Comparison of ENCODE assay signal across 12 mouse cellular contexts in genomic region chr5:118569606-118570580, GRCm38 (mm10). TPM values are rescaled to one million over a fixed set of nuclear protein-coding genes. Genes with fewer than 3 reads are reported as not detected.
DNase-seq lines count a peak whose midpoint lies in the region; ATAC-seq lines count a peak whose summit lies in the region.
"Had no signal": no experiment of that assay in that cellular context is flagged by ENCODE, and none has a peak within 500 bp of the region (broad histone marks: within the 10 kb centered on the region; RNA-seq: fewer than 3 reads in every experiment).

No protein-coding gene starts in this region.

- no peaks in the 10 kb centered on the region for H3K27me3 ChIP-seq in midbrain, embryonic 11.5 days (ENCODE audit: control insufficient read depth, insufficient read depth, low read length)
- no peaks in the 10 kb centered on the region for H3K27me3 ChIP-seq in midbrain, embryonic 13.5 days
- no peaks in the 10 kb centered on the region for H3K27me3 ChIP-seq in limb, embryonic 15.5 days

- no peaks in the 10 kb centered on the region for H3K36me3 ChIP-seq in midbrain, embryonic 11.5 days (ENCODE audit: control insufficient read depth, insufficient read depth, low read length)
- no peaks in the 10 kb centered on the region for H3K36me3 ChIP-seq in midbrain, embryonic 13.5 days
- H3K36me3 ChIP-seq in limb, embryonic 15.5 days, result no peaks in the 10 kb centered on the region

- ATAC-seq in midbrain, embryonic 11.5 days (ENCODE audit: low FRiP score), result no peak
- ATAC-seq in midbrain, embryonic 13.5 days, result no peak
- ATAC-seq in limb, embryonic 15.5 days (ENCODE audit: insufficient number of reproducible peaks, low FRiP score, low TSS enrichment, low read depth), result no peak

- no peak overlapping the region for H3K4me2 ChIP-seq in midbrain, embryonic 11.5 days
- H3K4me2 ChIP-seq in midbrain, embryonic 13.5 days (replicated peaks), result no peak overlapping the region
- H3K4me2 ChIP-seq in limb, embryonic 15.5 days, result no peak overlapping the region

- DNase-seq in heart, adult 11 months, result peak; percentile 71
- DNase-seq in heart, adult 8-10 months (ENCODE audit: low spot score), result no peak
- DNase-seq in midbrain, embryonic 11.5 days (ENCODE audit: low spot score, missing footprints), result peak; percentile 79
- peak; percentile 45 to 63 for DNase-seq in thymus, postnatal 36 days
- DNase-seq in right cerebral cortex, adult 2 months (ENCODE audit: low spot score in 2 of 2), result no peak
- DNase-seq: adrenal gland, postnatal 14 days; heart, adult 2 months; heart, postnatal 14 days; lung, adult 2 months had no signal

- H3K4me3 ChIP-seq in midbrain, embryonic 11.5 days (ENCODE audit: low read depth, low read length), result no peak overlapping the region
- H3K4me3 ChIP-seq in midbrain, embryonic 13.5 days (replicated peaks), result no peak overlapping the region
- H3K4me3 ChIP-seq in limb, embryonic 15.5 days, result no peak overlapping the region
- H3K4me3 ChIP-seq: heart, adult 2 months had no signal

- H3K27ac ChIP-seq in midbrain, embryonic 11.5 days (ENCODE audit: low read depth, low read length), result no peak overlapping the region
- H3K27ac ChIP-seq in midbrain, embryonic 13.5 days, result no peak overlapping the region
- H3K27ac ChIP-seq in limb, embryonic 15.5 days, result peak overlapping the region; percentile 57; the same call in 1 of the 2 replicates
- H3K27ac ChIP-seq: heart, adult 2 months; macrophage had no signal

- peaks cover 41% of the 10 kb centered on the region for H3K4me1 ChIP-seq in midbrain, embryonic 11.5 days (ENCODE audit: control insufficient read depth, insufficient read depth, low read length)
- H3K4me1 ChIP-seq in midbrain, embryonic 13.5 days (replicated peaks), result peaks cover 84% of the 10 kb centered on the region
- peaks cover 70% of the 10 kb centered on the region for H3K4me1 ChIP-seq in limb, embryonic 15.5 days

- no peak overlapping the region; the same call in 1 of the 2 replicates for H3K9ac ChIP-seq in midbrain, embryonic 11.5 days (ENCODE audit: low read length)
- no peak overlapping the region for H3K9ac ChIP-seq in midbrain, embryonic 13.5 days (replicated peaks)
- no peak overlapping the region for H3K9ac ChIP-seq in limb, embryonic 15.5 days

- WGBS in midbrain, embryonic 11.5 days, result 62% methylated on average over 20 of the region's 20 CpGs
- 45% methylated on average over 20 of the region's 20 CpGs for WGBS in midbrain, embryonic 13.5 days
- 50% methylated on average over 20 of the region's 20 CpGs for WGBS in limb, embryonic 15.5 days

- no peaks in the 10 kb centered on the region for H3K9me3 ChIP-seq in midbrain, embryonic 11.5 days (ENCODE audit: control insufficient read depth, low read length)
- H3K9me3 ChIP-seq in midbrain, embryonic 13.5 days, result no peaks in the 10 kb centered on the region
- no peaks in the 10 kb centered on the region for H3K9me3 ChIP-seq in limb, embryonic 15.5 days

RNA-seq across cellular contexts. Expression of gene Med13l, which starts 9.4 kb away (rescaled TPM):
- total RNA-seq in heart, adult 8-10 months (2022), result 10 to 100 TPM; 22.2 to 35.0 (median 32.5) TPM
- polyA plus RNA-seq in midbrain, embryonic 11.5 days (2014; fragmentation: Nextera tagmentation; extraction: Ambion mirVana), result 9.0 and 9.8 TPM in 2 replicates
- 16.8 and 16.9 TPM in 2 replicates for polyA plus RNA-seq in midbrain, embryonic 13.5 days (2015; fragmentation: Nextera tagmentation; extraction: Ambion mirVana)
- 14.3 and 16.5 TPM in 2 replicates for polyA plus RNA-seq in limb, embryonic 15.5 days (2015; fragmentation: Nextera tagmentation; extraction: Ambion mirVana)

Comparison
In these comparisons a context has a peak if more than half of its experiments do, and no peak if none do; other contexts are left out.
1. DNase-seq: peak in heart, adult 11 months (single experiment), midbrain, embryonic 11.5 days (single experiment) and thymus, postnatal 36 days (2 of 2); none in heart, adult 8-10 months (single experiment) and right cerebral cortex, adult 2 months (0 of 2).